Mouse (Mus musculus) liver, postnatal 0 days (tissue): ENCODE results near the gene Cog1.

Experiments
- CTCF ChIP-seq: sonication (generic); IDR thresholded peaks from 2 replicates; pipeline ENCODE4 v1.5.1; 2016; ENCODE audit warnings: antibody characterized with exemption, low read depth
- EP300 ChIP-seq: IDR thresholded peaks from 2 replicates; pipeline ENCODE4 v1.6.1; 2016; ENCODE audit warnings: antibody characterized with exemption, low read depth, mild to moderate bottlenecking

DNA sequence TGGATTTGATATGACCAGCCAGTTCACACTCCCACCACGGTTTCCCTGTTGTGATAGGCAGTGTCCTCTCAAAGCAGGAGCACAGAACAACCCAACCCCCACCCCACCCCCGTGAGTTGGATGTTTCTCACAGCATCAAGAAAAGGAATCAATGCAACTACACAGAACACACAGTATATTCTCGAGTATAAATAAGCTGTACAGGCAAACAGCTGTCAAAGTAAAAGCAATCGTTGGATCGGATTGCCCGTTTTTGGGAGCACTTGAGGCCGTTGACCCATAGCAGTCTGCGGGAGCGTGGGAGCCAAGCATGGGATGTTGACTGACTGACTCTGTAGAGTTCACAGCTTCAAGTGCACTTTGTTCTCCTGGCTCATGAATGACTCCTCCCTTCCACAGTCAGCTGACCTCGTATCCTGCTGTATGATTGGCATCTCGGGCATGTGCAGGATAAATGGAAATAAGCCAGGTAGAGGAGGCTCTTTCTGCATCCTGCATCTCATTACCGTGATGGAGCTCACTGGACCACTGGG is 49.1 kb downstream of the Cog1 start:
- no peak for TF ChIP-seq CTCF
- TF ChIP-seq EP300 = peak; percentile 55
